Comparison of ENCODE assay signal across 16 mouse cellular contexts in genomic region chr12:31734616-31735015, GRCm38 (mm10).
"Had no signal": no experiment of that assay in that cellular context is flagged by ENCODE, and none has a peak within 500 bp of the region (broad histone marks: within the 10 kb centered on the region; RNA-seq: fewer than 3 reads in every experiment).

No protein-coding gene starts in this region.

- DNase-seq: kidney, adult 18-20 months; kidney, postnatal 10 days; kidney, postnatal 4 days; lung, embryonic 14.5 days; lung, postnatal 10 days; lung, postnatal 4 days; midbrain, embryonic 14.5 days; spleen, adult 18-20 months; thymus, adult 2 months; thymus, postnatal 25 days had no signal

- H3K27ac ChIP-seq: intestine, embryonic 15.5 days; limb, embryonic 15.5 days; liver, embryonic 12.5 days; midbrain, embryonic 10.5 days; neural tube, embryonic 15.5 days had no signal

- H3K4me3 ChIP-seq: intestine, embryonic 15.5 days; limb, embryonic 15.5 days; liver, embryonic 12.5 days; midbrain, embryonic 10.5 days; myocyte; neural tube, embryonic 15.5 days had no signal
